Mouse (Mus musculus): ENCODE data around the gene Stra6.

Stra6 gene

GRCm38 (mm10) chr9:58174818-58175251 lies 111.2 kb downstream of the Stra6 start:
- DNase-seq (ENCODE audit: low read depth), result no peak

GRCm38 (mm10) chr9:58175745-58176487 lies 112.3 kb downstream of the Stra6 start:
- no peak for DNase-seq (ENCODE audit: low read depth)

- no peak for DNase-seq (ENCODE audit: low read depth)
Observed at GRCm38 (mm10) chr9:58177165-58177564, 113.6 kb downstream of the Stra6 start.

- no peak for DNase-seq (ENCODE audit: low read depth)
Observed at GRCm38 (mm10) chr9:58179390-58179789, 115.8 kb downstream of the Stra6 start.

GRCm38 (mm10) chr9:58184456-58184855 lies 120.9 kb downstream of the Stra6 start:
- DNase-seq (ENCODE audit: low read depth), result no peak

GRCm38 (mm10) chr9:58194222-58194621 lies 130.6 kb downstream of the Stra6 start:
- DNase-seq (ENCODE audit: low read depth), result no peak

GRCm38 (mm10) chr9:58195671-58196070 lies 132.1 kb downstream of the Stra6 start:
- no peak for DNase-seq (ENCODE audit: low read depth)

- DNase-seq (ENCODE audit: low read depth), result no peak
Observed at GRCm38 (mm10) chr9:58196141-58196540, 132.6 kb downstream of the Stra6 start.

- DNase-seq (ENCODE audit: low read depth), result no peak
Observed at GRCm38 (mm10) chr9:58196610-58197567, 133.3 kb downstream of the Stra6 start.

GRCm38 (mm10) chr9:58197781-58198701 lies 134.5 kb downstream of the Stra6 start:
- peak; percentile 40 for DNase-seq (ENCODE audit: low read depth)

- no peak for DNase-seq (ENCODE audit: low read depth)
Observed at GRCm38 (mm10) chr9:58198801-58199371, 135.3 kb downstream of the Stra6 start.

GRCm38 (mm10) chr9:58199381-58200269 lies 136.0 kb downstream of the Stra6 start:
- DNase-seq (ENCODE audit: low read depth), result no peak

- DNase-seq (ENCODE audit: low read depth), result no peak
Observed at GRCm38 (mm10) chr9:58200270-58201090, 136.9 kb downstream of the Stra6 start.

- no peak for DNase-seq (ENCODE audit: low read depth)
Observed at GRCm38 (mm10) chr9:58201091-58201842, 137.7 kb downstream of the Stra6 start.

- no peak for DNase-seq (ENCODE audit: low read depth)
Observed at GRCm38 (mm10) chr9:58201861-58202549, 138.4 kb downstream of the Stra6 start.

- no peak for DNase-seq (ENCODE audit: low read depth)
Observed at GRCm38 (mm10) chr9:58202676-58203453, 139.3 kb downstream of the Stra6 start.

All from induced T-regulatory cell, adult 2 months (primary cell).